ENCODE assay signal across 16 mouse cellular contexts in genomic region chr8:87214962-87215361, GRCm38 (mm10).
"Had no signal": no experiment of that assay in that cellular context is flagged by ENCODE, and none has a peak within 500 bp of the region (broad histone marks: within the 10 kb centered on the region; RNA-seq: fewer than 3 reads in every experiment).

No protein-coding gene starts in this region.

- ATAC-seq: intestine, embryonic 15.5 days had no signal

- H3K27me3 ChIP-seq: intestine, embryonic 15.5 days; neural tube, embryonic 12.5 days had no signal

- H3K27ac ChIP-seq: intestine, embryonic 15.5 days; liver, embryonic 13.5 days; neural tube, embryonic 12.5 days; stomach, postnatal 0 days had no signal

- H3K4me1 ChIP-seq: intestine, embryonic 15.5 days; liver, embryonic 13.5 days had no signal

- H3K9me3 ChIP-seq: intestine, embryonic 15.5 days; liver, embryonic 13.5 days; neural tube, embryonic 12.5 days had no signal

- H3K36me3 ChIP-seq: intestine, embryonic 15.5 days; liver, embryonic 13.5 days; neural tube, embryonic 12.5 days had no signal

- H3K4me3 ChIP-seq: intestine, embryonic 15.5 days; liver, embryonic 13.5 days; neural tube, embryonic 12.5 days had no signal

- H3K4me2 ChIP-seq: intestine, embryonic 15.5 days; liver, embryonic 13.5 days; neural tube, embryonic 12.5 days had no signal

- H3K9ac ChIP-seq: intestine, embryonic 15.5 days; liver, embryonic 13.5 days; neural tube, embryonic 12.5 days had no signal

- DNase-seq: kidney, adult 11 months; kidney, adult 9 months; kidney, postnatal 14 days; kidney, postnatal 4 days; left cerebral cortex, postnatal 4 days; liver, embryonic 13.5 days; lung, adult 2 months; lung, postnatal 14 days; lung, postnatal 4 days; right cerebral cortex, postnatal 4 days; thymus, adult 2 months; thymus, postnatal 14 days; thymus, postnatal 4 days had no signal
